Mouse (Mus musculus) right cerebral cortex, postnatal 14 days (tissue): Measurements from ENCODE around the gene Ifna13.

Experiments
- DNase-seq: peaks from one replicate; pipeline ENCODE4 v3.0.0; 2022

The Ifna13 gene

GRCm38 (mm10) chr4:88644359-88644758 is at the start of gene Ifna13:
Ifna13 (minus strand) TSS chr4:88644459.
- no peak for DNase-seq

- DNase-seq, result no peak
Measured at GRCm38 (mm10) chr4:88693392-88693791, 49.1 kb upstream of the Ifna13 start.

DNA sequence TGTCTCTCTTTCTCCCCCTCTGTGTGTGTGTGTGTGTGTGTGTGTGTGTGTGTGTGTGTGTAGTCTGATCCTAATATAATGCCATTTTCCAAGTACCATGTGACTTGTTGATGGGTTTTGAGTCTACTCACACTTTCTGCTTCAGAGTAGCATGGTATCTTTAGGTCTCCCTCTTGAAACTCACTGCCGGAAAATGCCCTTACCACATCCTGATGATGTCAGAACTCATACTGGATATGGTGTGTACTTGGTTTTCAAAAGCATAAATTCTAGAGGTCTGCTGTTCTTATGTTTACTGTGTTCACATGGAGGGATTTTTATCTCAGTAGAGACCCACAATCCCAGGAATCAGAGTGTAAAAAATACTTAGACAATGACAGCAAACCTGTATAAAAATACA is 48.3 kb upstream of the Ifna13 start:
- DNase-seq, result no peak

DNA sequence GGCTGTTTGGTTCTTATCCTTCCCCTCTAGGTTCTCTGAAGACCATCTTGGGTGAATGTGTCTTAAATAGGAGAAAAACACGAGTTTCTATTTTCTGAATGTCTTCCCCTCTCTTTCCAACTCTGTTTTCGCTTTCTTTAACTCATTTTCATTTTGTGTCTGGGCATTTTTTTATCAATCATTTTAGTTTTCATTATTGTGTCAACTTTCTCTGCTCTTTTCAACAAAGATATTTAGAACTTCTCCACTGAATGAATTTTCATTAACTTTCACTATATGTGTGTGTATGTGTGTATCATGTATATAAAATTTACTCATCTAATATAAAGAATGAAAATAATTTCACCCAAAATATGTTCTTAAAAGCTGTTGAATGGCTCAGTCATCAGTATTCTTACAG is 47.0 kb upstream of the Ifna13 start, which contains the start of gene Ifnab:
Gene Ifnab, minus strand, starts transcription at position 101 of the 400 bp plus-strand sequence.
- no peak for DNase-seq

GRCm38 (mm10) chr4:88683812-88684211 is 39.6 kb upstream of the Ifna13 start, which contains the start of gene Ifna2:
Ifna2 (minus strand) TSS chr4:88683912.
- DNase-seq, result no peak

DNA sequence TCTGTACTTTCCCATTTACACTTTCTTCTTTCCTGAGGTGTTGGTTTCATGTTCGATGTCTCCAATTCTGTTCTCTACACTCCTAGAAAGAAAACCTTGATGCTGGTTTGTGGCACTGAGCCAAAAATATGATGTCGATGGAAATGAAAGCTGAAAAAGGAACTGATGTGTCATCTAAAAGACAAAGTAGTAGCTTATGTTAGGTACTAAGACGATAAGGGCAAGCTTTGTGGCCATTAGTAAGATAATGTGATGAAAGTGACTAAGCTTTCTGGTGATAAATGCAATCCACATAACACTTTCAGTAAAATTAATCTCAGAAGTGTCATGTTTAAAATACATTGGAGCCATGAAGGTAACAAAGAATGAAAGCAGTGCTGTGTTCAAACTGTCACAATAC is 37.1 kb upstream of the Ifna13 start:
- DNase-seq, result no peak

GRCm38 (mm10) chr4:88680362-88680761 is 36.1 kb upstream of the Ifna13 start:
- DNase-seq, result peak; percentile 14

DNA sequence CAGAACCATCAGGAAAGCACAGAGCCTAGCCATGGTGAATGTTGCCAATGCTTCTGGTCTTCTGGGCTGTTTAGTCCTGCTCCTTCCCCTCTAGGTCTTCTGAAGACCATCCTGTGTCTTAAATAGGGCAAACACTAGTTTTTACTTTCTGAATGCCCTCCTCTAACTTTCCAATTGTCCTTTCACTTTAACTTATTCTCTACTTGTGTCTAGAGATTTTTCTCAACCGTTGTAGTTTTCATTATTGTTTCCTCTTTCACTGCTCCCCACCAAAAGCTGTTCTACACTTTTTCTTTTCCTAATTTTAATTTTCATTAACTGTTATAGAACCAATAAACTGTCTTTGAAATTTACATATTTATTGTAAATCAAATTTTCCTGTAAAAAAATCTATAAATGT is 32.6 kb upstream of the Ifna13 start, which contains the start of gene Ifna16:
Gene Ifna16, minus strand, starts transcription at position 101 of the 400 bp plus-strand sequence.
- DNase-seq, result no peak

DNA sequence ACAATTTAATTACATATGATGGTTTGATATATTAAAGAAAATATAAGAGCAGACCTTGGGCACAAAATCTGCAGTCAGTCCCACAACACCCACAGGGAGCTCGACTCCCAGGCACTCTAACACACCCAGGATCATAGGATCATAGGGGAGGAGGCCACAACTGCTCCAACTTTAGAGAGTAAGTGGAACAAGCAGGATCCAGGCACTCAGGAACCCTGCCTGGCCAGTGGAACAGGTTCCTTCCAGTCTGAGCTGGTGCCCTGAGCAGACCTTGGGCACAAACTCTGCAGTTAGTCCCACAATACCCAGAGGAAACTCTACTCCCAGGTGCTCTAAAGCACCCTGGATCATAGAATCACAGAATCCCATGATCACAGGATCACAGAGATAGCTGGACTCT is 11.2 kb upstream of the Ifna13 start:
- no peak for DNase-seq

DNA sequence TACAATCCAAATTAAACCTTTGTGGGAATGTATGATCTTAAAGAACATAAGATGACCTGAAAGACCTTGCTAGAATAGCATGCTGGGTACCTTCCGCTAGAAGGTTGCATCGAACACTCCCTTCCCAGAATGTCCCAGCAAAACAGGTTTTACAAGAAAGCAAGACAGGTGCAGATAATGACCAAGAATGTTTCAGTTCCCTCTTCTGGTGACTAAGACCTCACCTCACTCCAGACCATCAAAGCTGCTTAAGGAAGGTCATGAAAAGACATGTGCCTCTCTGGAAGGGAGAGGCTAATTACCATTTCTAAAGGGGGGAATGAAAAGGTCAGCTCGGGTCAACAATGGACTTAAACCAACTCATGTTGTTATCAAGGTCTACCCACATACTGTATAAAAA is 9.4 kb upstream of the Ifna13 start:
- DNase-seq, result no peak

- DNase-seq, result no peak
Measured at GRCm38 (mm10) chr4:88642526-88642925, 1.7 kb downstream of the Ifna13 start.

DNA sequence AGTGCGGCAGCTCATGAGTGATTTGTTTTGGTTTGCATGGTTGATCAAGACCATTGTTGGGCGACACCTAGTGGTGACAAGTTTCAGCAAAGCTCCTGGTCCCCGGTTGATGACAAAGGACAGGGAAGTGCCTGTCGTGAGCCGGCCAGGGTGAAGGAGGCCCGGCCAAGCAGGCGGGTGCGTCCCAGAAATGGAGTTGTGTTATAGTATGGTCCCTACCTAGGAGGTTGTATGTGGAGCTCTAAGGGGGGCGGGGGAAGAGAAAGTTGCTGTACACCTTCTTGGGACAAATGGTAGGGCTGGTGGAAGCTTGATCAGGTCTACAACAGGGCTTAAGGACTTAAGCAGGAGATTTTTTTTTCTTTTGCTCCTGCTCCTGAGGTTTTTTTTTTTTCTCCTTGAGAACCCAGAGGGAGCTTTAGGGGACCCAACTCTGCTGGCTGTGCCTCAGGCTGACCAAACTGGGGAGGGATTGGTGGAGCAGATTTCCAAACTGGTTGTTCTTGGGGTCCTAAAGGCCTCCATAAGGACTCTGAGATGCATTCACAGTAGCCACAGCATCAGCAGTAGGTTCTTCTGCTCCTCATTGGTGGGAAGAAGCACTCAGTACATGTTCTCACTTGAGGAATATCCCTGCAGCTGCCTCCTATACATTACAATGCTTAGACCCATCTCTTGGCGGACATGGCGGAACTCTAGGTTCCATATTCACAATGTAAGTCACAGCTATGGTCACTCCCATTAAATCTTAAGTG is 3.0 kb downstream of the Ifna13 start:
- peak; percentile 96 for DNase-seq

GRCm38 (mm10) chr4:88640704-88641076 is 3.6 kb downstream of the Ifna13 start:
- no peak for DNase-seq

- no peak for DNase-seq
Measured at GRCm38 (mm10) chr4:88634311-88634710, 9.9 kb downstream of the Ifna13 start, which contains the start of gene C87499. C87499 (minus strand) TSS chr4:88634411.

DNA sequence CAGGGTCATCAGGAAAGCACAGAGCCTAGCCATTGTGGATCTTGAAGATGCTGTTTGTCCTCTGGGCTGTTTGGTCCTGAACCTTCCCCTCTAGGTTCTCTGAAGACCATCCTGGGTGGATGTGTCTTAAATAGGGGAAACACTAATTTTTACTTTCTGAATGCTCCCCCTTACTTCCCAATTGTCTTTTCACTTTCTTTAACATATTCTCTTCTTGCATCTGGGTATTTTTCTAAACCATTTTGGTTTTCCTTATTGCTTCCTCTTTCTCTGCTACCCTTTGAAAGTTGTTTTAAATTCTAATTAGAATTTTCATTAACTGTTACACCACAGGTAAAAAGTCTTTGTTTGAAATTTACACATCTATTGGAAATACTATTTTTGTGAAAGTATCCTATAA is 41.0 kb downstream of the Ifna13 start, which contains the start of gene Ifna12:
Gene Ifna12, minus strand, starts transcription at position 101 of the 400 bp plus-strand sequence.
- DNase-seq, result no peak
